In the genomic region with DNA sequence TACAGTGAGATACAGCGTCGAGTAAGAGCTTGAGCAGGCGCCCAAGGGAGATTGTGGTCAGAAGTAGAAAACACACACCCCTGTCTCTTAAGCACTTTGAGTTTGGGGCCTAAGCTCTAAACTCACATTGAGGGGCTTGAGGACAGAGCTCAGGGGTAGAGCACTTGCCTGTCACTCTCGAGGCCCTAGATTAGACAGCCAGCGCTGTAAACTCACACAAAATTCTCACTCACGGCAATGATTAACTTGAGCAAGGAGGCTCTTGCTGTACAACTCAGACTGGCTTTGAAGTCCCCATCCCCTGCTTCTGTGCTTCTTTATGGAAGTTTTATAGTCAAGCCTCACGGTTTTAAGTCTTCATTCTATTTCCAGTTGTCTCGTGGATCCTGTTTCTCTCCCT, we compare ENCODE assay signal across 19 mouse cellular contexts. TPM values are rescaled to one million over a fixed set of nuclear protein-coding genes. Genes with fewer than 3 reads are reported as not detected.
A peak's percentile ranks its signal among the peaks of the same experiment; 100 is the strongest.
DNase-seq lines count a peak whose midpoint lies in the region; ATAC-seq and TF ChIP-seq lines count a peak whose summit lies in the region.
"Had no signal": no experiment of that assay in that cellular context is flagged by ENCODE, and none has a peak within 500 bp of the region (broad histone marks: within the 10 kb centered on the region; RNA-seq: fewer than 3 reads in every experiment).

No protein-coding gene starts in this region.

- no peak for TF ChIP-seq POLR2A in lung, adult 2 months (IDR thresholded peaks at IDR 0.05; ENCODE audit: borderline replicate concordance, extremely low read depth, low read depth, low read length)

- DNase-seq in kidney, adult 11 months: no peak
- peak; percentile 18 for DNase-seq in lung, embryonic 14.5 days
- no peak for DNase-seq in lung, adult 2 months
- DNase-seq in spleen, postnatal 36 days (ENCODE audit: low spot score in 2 of 2): no peak
- DNase-seq: adrenal gland, adult 2 months; adrenal gland, postnatal 25 days; cerebellum, adult 18-20 months; cerebellum, adult 9-11 months; cerebellum, postnatal 36 days; gastrocnemius, postnatal 36 days; heart, adult 18-20 months had no signal

- H3K9ac ChIP-seq in intestine, embryonic 15.5 days: no peak overlapping the region
- no peak overlapping the region for H3K9ac ChIP-seq in intestine, postnatal 0 days (ENCODE audit: low read depth, low read length)
- no peak overlapping the region for H3K9ac ChIP-seq in kidney, embryonic 16.5 days (replicated peaks; ENCODE audit: low read length)
- no peak overlapping the region for H3K9ac ChIP-seq in lung, embryonic 14.5 days
- H3K9ac ChIP-seq: embryonic facial prominence, embryonic 13.5 days; heart, embryonic 12.5 days; hindbrain, embryonic 12.5 days had no signal

- peak; percentile 68 for ATAC-seq in intestine, embryonic 15.5 days
- no peak for ATAC-seq in intestine, postnatal 0 days
- 0 out of 2 replicates have a peak, but pooled peaks have one; percentile 47 for ATAC-seq in kidney, embryonic 16.5 days (ENCODE audit: low FRiP score, low TSS enrichment)
- no peak for ATAC-seq in lung, embryonic 14.5 days (ENCODE audit: insufficient read depth)
- ATAC-seq: forebrain, embryonic 14.5 days; hindbrain, embryonic 16.5 days had no signal

- H3K4me2 ChIP-seq in intestine, embryonic 15.5 days (replicated peaks): no peak overlapping the region
- H3K4me2 ChIP-seq in intestine, postnatal 0 days (replicated peaks; ENCODE audit: low read depth): no peak overlapping the region
- no peak overlapping the region for H3K4me2 ChIP-seq in kidney, embryonic 16.5 days (replicated peaks; ENCODE audit: low read depth, low read length)
- no peak overlapping the region for H3K4me2 ChIP-seq in lung, embryonic 14.5 days
- H3K4me2 ChIP-seq: embryonic facial prominence, embryonic 13.5 days; heart, embryonic 12.5 days; hindbrain, embryonic 12.5 days had no signal

- TF ChIP-seq CTCF in intestine, postnatal 0 days (IDR thresholded peaks at IDR 0.05; ENCODE audit: low read depth): no peak
- no peak for TF ChIP-seq CTCF in lung, embryonic 14.5 days (IDR thresholded peaks at IDR 0.05; ENCODE audit: low read depth)
- TF ChIP-seq CTCF in lung, adult 2 months (IDR thresholded peaks at IDR 0.05; ENCODE audit: insufficient read depth, low read length): no peak

- H3K27ac ChIP-seq in intestine, embryonic 15.5 days: no peak overlapping the region
- no peak overlapping the region for H3K27ac ChIP-seq in intestine, postnatal 0 days (ENCODE audit: low read depth, low read length)
- no peak overlapping the region for H3K27ac ChIP-seq in kidney, embryonic 16.5 days (ENCODE audit: low read length)
- H3K27ac ChIP-seq in lung, embryonic 14.5 days (ENCODE audit: low read depth): no peak overlapping the region
- H3K27ac ChIP-seq: embryonic facial prominence, embryonic 13.5 days had no signal

- H3K36me3 ChIP-seq in intestine, embryonic 15.5 days: no peaks in the 10 kb centered on the region
- no peaks in the 10 kb centered on the region for H3K36me3 ChIP-seq in intestine, postnatal 0 days (ENCODE audit: control insufficient read depth, insufficient read depth)
- H3K36me3 ChIP-seq in kidney, embryonic 16.5 days (ENCODE audit: insufficient read depth, low read length): no peaks in the 10 kb centered on the region
- no peaks in the 10 kb centered on the region for H3K36me3 ChIP-seq in lung, embryonic 14.5 days (ENCODE audit: insufficient read depth)
- H3K36me3 ChIP-seq: embryonic facial prominence, embryonic 13.5 days; heart, embryonic 12.5 days; hindbrain, embryonic 12.5 days had no signal

- 65% methylated on average over 8 of the region's 8 CpGs for WGBS in intestine, embryonic 15.5 days
- 42% methylated on average over 8 of the region's 8 CpGs for WGBS in intestine, postnatal 0 days
- WGBS in kidney, embryonic 16.5 days: 55% methylated on average over 8 of the region's 8 CpGs
- 64% methylated on average over 8 of the region's 8 CpGs for WGBS in lung, embryonic 14.5 days
- 80% methylated on average over 8 of the region's 8 CpGs for WGBS in lung, adult 2 months

- H3K9me3 ChIP-seq in intestine, embryonic 15.5 days: no peaks in the 10 kb centered on the region
- H3K9me3 ChIP-seq in intestine, postnatal 0 days (ENCODE audit: control insufficient read depth): no peaks in the 10 kb centered on the region
- peaks cover 6% of the 10 kb centered on the region for H3K9me3 ChIP-seq in kidney, embryonic 16.5 days (ENCODE audit: low read length)
- H3K9me3 ChIP-seq in lung, embryonic 14.5 days (ENCODE audit: low read depth, low read length): no peaks in the 10 kb centered on the region
- H3K9me3 ChIP-seq: embryonic facial prominence, embryonic 13.5 days had no signal

- H3K4me1 ChIP-seq in intestine, embryonic 15.5 days (replicated peaks): no peaks in the 10 kb centered on the region
- no peaks in the 10 kb centered on the region for H3K4me1 ChIP-seq in intestine, postnatal 0 days (replicated peaks; ENCODE audit: control insufficient read depth, insufficient read depth, low read length)
- 0 out of 2 replicates have a peak, but pooled peaks cover 2% of the 10 kb centered on the region for H3K4me1 ChIP-seq in kidney, embryonic 16.5 days (ENCODE audit: insufficient read depth, low read length)
- no peaks in the 10 kb centered on the region; the same call in 1 of the 2 replicates for H3K4me1 ChIP-seq in lung, embryonic 14.5 days (ENCODE audit: insufficient read depth)
- H3K4me1 ChIP-seq in lung, adult 2 months (ENCODE audit: control insufficient read depth, insufficient read depth, low read length): no peaks in the 10 kb centered on the region

- no peaks in the 10 kb centered on the region for H3K27me3 ChIP-seq in intestine, embryonic 15.5 days (replicated peaks)
- no peaks in the 10 kb centered on the region for H3K27me3 ChIP-seq in intestine, postnatal 0 days (replicated peaks; ENCODE audit: control insufficient read depth, insufficient read depth, low read length)
- H3K27me3 ChIP-seq in kidney, embryonic 16.5 days (ENCODE audit: insufficient read depth, low read length): no peaks in the 10 kb centered on the region
- H3K27me3 ChIP-seq in lung, embryonic 14.5 days (ENCODE audit: insufficient read depth, low read length): no peaks in the 10 kb centered on the region
- H3K27me3 ChIP-seq: embryonic facial prominence, embryonic 13.5 days; heart, embryonic 12.5 days had no signal

- H3K4me3 ChIP-seq in intestine, embryonic 15.5 days (replicated peaks): no peak overlapping the region
- H3K4me3 ChIP-seq in intestine, postnatal 0 days (ENCODE audit: low read depth, low read length): no peak overlapping the region
- H3K4me3 ChIP-seq in kidney, embryonic 16.5 days (ENCODE audit: low read length): no peak overlapping the region
- no peak overlapping the region for H3K4me3 ChIP-seq in lung, embryonic 14.5 days (ENCODE audit: low read depth, low read length)
- no peak overlapping the region for H3K4me3 ChIP-seq in lung, adult 2 months (replicated peaks; ENCODE audit: extremely low read depth, low read depth, low read length)
- H3K4me3 ChIP-seq: embryonic facial prominence, embryonic 13.5 days; heart, embryonic 12.5 days; hindbrain, embryonic 12.5 days had no signal

RNA-seq across cellular contexts. Expression of gene Ssx2ip, which starts 25.7 kb away (rescaled TPM):
- polyA plus RNA-seq in intestine, embryonic 15.5 days (2015; fragmentation: Nextera tagmentation; extraction: Ambion mirVana): 38.6 and 41.5 TPM in 2 replicates
- 31.1 TPM in 2 replicates for polyA plus RNA-seq in intestine, postnatal 0 days (2015; fragmentation: Nextera tagmentation; extraction: Ambion mirVana)
- 22.4 and 22.9 TPM in 2 replicates for polyA plus RNA-seq in kidney, embryonic 16.5 days (2015; fragmentation: Nextera tagmentation; extraction: Ambion mirVana)
- polyA plus RNA-seq in lung, embryonic 14.5 days (2014; fragmentation: Nextera tagmentation; extraction: Ambion mirVana): 29.3 and 30.5 TPM in 2 replicates
- polyA plus RNA-seq in lung, adult 2 months (2012; rRNA removed): 5.9 and 7.2 TPM in 2 replicates

Comparison
In these comparisons a context has a peak if more than half of its experiments do, and no peak if none do; other contexts are left out.
1. ATAC-seq: peak in intestine, embryonic 15.5 days (single experiment) and kidney, embryonic 16.5 days (single experiment); none in intestine, postnatal 0 days (single experiment) and lung, embryonic 14.5 days (single experiment).